Mouse (Mus musculus): ENCODE measurements around the gene Kdm5c.
"Not testable (repeated sequence)": the region's sequence is repeated elsewhere in the genome, so short reads cannot be mapped to it uniquely, and the experiment has no call there.

Gene Kdm5c

DNA sequence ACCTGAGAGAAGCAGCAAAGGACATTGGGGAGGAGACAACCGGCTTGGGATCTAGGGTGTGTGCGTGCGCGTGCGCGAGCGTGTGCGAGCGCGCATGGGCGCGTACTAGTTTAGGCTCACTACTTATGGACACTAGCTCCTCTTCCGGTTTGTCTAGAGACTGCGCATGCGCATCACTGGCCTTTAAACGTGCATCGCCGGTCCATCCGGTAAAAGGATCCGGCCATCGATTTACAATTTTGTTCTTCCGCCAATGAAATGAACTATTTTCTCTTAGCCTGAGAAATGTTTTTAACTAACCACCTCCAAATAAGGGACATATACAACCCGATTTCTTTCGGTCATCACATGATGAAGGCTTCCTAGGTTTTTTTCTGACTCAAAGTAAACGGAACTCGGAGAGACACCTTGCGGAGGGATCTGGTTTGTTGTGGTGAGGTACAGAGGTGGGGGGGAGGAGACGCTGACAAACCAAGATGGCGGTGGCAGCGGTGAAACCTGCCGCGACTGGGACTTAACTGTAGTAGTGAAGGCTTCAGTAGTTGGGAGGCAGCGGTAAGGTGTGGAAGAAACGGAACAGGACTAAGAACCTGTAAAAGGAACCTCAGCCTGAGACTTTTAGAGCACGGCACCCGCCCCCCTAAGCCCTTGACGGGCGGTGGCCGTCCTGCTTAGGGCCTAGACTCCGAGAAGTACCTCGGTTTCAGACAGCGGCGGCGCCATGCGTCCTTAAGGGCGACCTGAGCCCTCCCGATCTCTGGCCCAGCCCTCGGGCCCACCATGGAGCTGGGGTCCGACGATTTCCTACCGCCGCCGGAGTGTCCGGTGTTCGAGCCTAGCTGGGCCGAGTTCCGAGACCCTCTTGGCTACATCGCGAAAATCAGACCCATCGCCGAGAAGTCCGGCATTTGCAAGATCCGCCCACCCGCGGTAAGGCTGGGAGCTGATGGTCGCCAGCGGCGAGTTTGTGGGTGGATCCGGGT lies at the start of gene Kdm5c:
Gene Kdm5c (plus strand): TSS at position 240 of the 983 bp plus-strand sequence.
- DNase-seq (ENCODE audit: low read depth in 1 of 2, low spot score in 2 of 2) = peak; percentile 75 to 90

DNA sequence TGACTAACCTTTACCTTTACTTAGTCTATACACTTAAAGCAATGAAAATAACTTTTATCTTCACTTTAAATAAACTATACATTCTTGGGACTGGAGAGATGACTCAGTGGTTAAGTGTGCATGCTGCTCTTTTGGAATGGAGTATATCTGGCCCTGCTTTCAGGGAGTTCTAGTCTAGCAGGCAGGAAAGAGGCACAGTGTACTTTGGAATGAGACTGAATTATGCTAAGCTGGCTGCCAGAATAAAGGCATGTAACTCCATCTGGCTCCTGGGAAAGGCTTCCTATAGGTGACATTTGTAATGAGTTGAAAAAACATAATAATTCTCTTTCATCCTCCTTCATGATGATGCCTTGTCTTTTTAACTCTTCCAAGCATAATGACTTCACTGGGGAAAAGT lies 45.7 kb upstream of the Kdm5c start:
- no peak for DNase-seq (ENCODE audit: low read depth in 1 of 2, low spot score in 2 of 2)

GRCm38 (mm10) chrX:152191266-152191665 lies 41.6 kb upstream of the Kdm5c start:
- no peak for DNase-seq (ENCODE audit: low read depth in 1 of 2, low spot score in 2 of 2)

DNA sequence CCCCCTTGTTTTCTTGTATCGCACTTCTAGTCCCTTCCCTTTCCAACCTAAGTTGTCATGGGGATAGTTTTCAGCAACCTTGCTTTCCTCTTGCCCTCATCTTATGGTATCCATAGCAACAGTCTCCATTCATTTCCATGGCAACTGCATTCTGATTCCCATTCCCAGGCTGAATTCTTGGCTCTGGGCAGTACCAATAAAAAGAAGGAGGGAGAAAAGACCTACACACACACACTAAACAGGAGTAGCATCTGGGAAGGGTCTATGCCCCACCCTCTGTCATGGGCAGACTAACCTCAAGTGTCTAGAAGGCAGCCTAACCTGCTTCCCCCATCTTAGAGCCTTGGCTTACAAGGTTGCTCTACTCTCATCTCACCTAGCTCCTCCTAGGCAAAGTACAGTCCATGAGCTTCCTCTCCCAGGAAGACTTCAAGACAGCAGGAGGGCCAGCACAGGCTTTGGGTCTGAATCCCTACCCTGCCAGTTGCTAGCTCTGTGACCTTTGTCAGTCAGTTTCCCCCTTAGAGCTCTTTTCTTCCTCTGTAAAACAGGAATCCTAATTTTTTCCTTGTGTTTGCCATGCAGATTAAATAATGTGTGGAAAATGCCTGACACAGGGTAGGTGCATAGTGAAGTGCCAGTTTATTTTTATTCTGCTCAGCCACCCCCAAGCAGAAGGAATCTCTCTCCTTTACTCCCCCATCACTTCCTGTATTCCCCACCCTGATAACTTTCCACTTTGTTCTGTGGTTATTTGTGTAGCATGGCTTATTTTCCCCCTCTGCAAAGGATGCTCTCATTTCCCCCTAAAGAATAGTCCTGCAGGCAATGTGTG lies 34.8 kb upstream of the Kdm5c start:
- no peak for DNase-seq (ENCODE audit: low read depth in 1 of 2, low spot score in 2 of 2)

DNA sequence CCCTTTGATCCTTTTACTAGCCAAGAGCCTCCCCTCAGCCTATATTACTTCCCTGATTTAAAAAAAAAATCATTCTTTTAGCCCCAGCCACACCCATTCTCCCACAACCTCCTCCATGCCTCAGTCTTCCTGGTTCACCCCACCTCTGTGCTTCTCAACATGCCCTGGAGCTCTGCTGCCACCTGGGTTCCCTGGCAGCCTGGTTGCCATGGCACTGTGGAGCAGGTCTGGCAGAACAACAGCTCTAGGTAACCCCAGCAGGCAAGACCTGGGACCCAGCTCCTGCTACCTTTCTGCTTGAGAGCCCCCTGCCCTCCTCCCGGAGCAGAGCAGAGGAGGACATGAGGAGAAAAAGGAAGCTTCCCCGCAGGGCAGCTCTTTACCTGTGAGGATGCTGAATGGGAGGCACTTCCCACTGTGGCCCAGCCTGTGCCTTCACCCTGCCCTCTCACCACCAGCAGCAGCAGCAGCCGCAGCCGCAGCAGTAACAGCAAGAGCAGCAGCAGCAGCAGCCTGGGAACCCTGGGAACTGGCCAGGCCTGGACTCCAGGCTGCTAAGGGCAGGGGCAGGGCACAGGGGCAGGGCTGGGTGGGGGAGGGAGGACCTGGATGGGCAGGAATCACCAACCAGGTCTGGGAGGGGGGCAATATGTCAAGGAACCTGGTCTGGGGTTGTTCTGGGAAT lies 30.9 kb upstream of the Kdm5c start:
- no peak for DNase-seq (ENCODE audit: low read depth in 1 of 2, low spot score in 2 of 2)

GRCm38 (mm10) chrX:152202422-152203103 lies 30.3 kb upstream of the Kdm5c start:
- DNase-seq (ENCODE audit: low read depth in 1 of 2, low spot score in 2 of 2) = no peak

- DNase-seq (ENCODE audit: low read depth in 1 of 2, low spot score in 2 of 2) = no peak
Measured at GRCm38 (mm10) chrX:152203247-152203646, 29.6 kb upstream of the Kdm5c start.

DNA sequence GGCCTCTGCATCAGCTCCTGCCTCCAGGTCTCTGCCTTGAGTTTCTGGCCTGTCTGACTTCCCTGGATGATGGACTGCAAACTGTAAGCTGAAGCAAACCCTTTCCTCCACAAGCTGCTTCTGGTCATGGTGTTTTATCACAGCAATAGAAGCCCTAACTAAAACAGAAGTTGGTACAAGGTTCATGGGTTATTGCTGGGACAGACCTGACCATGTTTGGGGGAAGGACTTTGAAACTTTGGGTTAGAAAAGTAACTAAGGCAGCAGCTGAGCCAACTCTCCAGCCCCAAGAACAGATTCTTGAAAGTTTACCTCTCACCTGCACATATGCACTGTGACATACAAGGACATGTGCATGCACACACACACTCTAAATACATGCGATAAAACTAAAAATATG lies 27.3 kb upstream of the Kdm5c start:
- no peak for DNase-seq (ENCODE audit: low read depth in 1 of 2, low spot score in 2 of 2)

DNA sequence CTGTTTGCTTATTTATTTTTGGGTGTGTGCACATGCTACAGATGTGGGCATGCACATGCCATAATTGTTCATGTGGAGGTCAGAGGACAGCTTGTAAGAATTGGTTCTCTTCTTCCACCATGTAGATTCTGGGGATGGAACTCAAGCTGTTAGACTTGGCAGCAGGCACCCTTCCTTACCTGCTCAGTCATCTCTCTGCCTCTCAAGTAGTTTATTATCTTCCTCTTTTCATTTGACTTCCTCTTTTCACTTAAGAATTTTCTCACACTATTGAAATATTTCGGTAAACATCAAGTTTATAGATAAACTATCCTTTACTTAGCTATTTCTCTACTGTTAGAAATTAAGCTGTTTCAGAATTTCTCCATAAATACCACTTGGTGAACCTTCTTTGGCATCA lies 18.1 kb upstream of the Kdm5c start:
- no peak for DNase-seq (ENCODE audit: low read depth in 1 of 2, low spot score in 2 of 2)

DNA sequence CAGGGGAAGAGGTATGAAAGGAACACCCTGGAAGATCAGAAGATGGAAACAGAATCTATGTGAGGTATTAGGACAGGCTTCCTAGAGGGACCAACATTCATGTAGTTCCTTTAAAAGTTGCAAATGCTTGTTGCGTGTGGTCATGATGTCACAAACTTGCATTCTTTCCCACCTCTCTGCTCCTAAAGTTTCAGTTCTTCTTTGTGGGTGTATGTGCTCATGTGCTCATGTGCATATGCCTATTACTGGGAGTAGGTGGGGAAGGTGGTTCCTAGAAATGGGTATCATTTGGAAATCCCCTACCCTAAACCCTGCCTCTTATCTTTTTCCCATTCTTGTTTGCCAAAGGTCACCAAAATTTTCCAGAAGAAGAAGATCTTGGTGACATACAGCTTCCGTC lies 14.3 kb upstream of the Kdm5c start:
- peak; percentile 1 to 14 for DNase-seq (ENCODE audit: low read depth in 1 of 2, low spot score in 2 of 2)

- DNase-seq (ENCODE audit: low read depth in 1 of 2, low spot score in 2 of 2) = no peak
Measured at GRCm38 (mm10) chrX:152221721-152222120, 11.1 kb upstream of the Kdm5c start.

DNA sequence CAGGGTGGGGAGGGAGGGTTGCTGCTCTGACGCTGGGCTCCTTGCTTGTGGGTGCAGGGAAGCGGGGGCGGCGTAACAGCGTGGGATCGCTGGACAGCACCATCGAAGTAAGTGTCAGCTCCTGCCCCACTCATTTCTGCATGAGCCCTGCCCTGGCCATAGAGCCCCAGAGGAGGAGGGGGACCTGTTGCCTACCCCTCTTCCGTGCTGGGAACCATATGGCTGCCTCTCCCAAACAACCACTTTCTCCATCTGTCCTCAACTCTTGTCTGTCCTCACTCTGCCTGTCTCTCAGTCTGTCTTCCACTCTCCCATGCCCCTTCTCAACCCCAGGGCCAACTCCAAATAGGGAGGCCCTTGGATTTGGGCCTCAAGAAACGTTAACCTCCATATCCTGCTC lies 10.6 kb upstream of the Kdm5c start:
- DNase-seq (ENCODE audit: low read depth in 1 of 2, low spot score in 2 of 2) = no peak

DNA sequence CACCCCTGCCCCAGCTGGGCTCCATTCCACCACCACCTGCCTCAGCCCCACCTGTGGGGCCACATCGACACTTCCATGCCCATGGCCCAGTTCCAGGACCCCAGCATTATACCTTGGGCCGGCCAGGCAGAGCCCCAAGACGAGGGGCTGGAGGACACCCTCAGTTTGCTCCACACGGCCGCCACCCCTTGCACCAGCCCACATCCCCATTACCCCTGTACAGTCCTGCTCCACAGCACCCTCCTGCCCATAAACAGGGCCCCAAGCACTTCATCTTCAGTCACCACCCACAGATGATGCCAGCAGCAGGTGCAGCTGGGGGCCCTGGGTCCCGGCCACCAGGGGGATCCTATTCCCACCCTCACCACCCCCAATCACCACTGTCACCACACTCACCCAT lies 9.5 kb upstream of the Kdm5c start:
- no peak for DNase-seq (ENCODE audit: low read depth in 1 of 2, low spot score in 2 of 2)

DNA sequence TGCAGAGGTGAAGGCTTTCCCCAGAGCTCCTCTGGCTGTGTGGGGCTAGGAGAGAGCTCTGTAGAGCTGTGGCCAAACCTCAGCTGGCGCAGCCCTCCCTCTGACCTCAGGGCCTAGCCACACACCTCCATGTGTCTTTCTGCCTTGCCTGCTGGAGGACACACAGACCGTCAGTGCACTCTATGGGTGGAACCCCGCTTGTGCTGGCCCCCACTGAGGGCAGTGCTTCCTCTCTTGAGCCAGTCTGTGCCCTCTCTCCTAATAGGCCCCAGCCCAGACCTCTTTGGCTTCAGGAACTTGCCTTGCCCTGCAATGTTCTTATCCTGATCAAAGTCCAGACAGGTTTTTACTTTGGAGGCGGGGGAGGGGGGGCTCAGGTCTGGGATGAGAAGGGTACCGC lies 8.5 kb upstream of the Kdm5c start:
- DNase-seq (ENCODE audit: low read depth in 1 of 2, low spot score in 2 of 2) = no peak

- no peak for DNase-seq (ENCODE audit: low read depth in 1 of 2, low spot score in 2 of 2)
Measured at GRCm38 (mm10) chrX:152234125-152234524, 1.3 kb downstream of the Kdm5c start.

DNA sequence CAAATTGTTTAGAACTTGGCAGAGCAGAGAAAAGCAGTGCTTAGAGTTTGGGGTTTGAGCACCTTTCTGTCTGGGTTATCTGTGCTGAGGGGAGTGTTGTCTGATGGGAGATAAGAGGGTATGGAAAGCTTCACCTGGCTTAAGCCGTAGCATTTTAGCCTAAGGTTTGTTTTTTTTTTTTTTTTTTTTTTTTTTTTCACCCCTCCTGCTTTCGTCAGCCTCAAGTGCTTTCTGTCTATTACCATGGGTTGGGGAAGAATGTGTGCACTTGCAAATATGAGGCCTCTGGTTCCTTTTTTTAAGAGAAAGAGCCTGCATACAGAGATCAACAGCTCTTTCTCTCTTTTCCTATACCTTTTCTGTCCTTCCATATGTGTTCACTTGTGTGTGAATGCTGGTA lies 2.9 kb downstream of the Kdm5c start:
- DNase-seq (ENCODE audit: low read depth in 1 of 2, low spot score in 2 of 2) = no peak

- DNase-seq (ENCODE audit: low read depth in 1 of 2, low spot score in 2 of 2) = not testable (repeated sequence)
Measured at GRCm38 (mm10) chrX:152243140-152243539, 10.3 kb downstream of the Kdm5c start.

DNA sequence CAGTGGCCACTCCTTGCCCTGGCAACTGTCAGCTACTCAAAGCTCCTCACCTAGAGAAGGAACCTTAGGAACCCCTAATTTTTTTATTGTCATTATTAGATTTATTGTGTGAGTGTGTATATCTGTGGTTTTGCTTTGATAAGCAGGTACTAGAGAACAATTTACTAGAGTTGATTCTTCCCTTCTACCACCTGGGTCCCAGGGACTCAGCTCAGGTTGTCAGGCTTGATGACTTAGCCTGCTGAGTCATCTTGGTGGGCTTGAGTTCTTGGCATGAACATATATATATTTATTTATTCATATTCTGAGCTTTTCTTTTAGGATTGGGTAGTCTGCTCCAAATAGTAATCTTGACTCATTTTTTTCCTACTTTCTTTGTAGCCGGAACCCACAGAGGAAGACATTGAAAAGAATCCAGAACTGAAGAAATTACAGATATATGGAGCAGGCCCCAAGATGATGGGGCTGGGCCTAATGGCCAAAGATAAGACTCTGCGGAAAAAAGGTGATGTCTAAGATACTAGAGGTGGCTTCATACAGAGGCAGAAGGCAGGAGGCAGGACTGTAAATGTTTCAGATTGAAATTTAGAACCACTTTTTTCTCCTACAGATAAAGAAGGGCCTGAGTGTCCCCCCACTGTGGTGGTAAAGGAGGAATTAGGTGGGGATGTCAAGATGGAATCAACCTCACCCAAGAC lies 11.8 kb downstream of the Kdm5c start:
- DNase-seq (ENCODE audit: low read depth in 1 of 2, low spot score in 2 of 2) = no peak

DNA sequence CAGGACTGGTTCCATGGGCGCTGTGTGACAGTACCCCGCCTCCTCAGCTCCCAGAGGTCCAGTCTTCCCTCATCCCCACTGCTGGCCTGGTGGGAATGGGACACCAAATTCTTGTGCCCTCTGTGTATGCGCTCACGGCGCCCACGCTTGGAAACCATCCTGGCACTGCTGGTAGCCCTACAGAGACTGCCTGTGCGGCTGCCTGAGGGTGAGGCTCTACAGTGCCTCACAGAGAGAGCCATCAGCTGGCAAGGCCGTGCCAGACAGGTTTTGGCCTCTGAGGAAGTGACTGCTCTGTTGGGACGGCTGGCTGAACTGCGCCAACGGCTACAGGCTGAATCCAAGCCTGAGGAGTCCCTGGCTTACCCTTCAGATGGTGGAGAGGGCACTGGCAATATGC lies 38.4 kb downstream of the Kdm5c start:
- DNase-seq (ENCODE audit: low read depth in 1 of 2, low spot score in 2 of 2) = no peak

DNA sequence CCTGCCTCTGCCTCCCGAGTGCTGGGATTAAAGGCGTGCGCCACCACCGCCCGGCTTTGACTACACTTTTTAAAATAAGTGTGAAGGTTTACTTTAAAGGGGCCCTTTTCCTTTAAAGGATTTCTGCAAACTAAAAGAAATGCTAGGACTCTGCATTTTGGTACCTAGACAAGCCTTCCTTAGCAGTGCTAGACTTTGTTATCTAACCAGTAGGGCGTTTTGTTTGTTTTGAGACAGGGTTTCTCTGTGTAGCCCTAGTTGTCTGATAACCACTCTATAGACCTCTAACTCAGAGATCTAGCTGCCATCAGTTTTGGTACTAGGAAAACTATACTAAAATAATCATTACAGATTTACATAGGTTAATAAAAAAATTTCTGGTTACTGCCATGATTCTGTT lies 46.6 kb downstream of the Kdm5c start:
- no peak for DNase-seq (ENCODE audit: low read depth in 1 of 2, low spot score in 2 of 2)

All from monocyte, adult 2 months (primary cell).